Mouse (Mus musculus): Measurements from ENCODE around the gene Tmprss7. TPM values are rescaled to one million over a fixed set of nuclear protein-coding genes. Genes with fewer than 3 reads are reported as not detected.

Gene Tmprss7
- polyA plus RNA-seq, 1 experiment from 2014 or later = not detected

DNA sequence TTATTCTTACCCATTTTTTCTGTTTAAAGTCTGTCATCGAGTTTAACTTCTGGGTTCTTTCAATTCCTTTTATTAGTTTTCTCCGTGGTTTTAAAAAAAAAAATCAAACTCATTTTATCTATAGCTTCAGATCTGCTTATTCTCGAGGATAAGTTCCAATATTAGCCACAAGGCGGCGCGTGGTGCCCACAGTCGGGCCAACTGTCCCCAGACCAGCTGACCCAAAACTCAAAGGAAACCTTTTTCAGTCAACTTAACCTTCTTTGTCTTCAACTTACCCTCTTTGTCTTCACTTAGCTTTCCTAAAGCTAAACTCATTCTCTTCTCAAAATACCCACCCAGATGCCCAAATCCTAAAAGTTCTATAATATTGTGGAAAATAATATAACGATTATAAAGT is 8.6 kb downstream of the Tmprss7 start:
- no peak overlapping the region for H3K4me3 ChIP-seq
- H3K27ac ChIP-seq (ENCODE audit: poor library complexity, severe bottlenecking) = no peak overlapping the region

GRCm38 (mm10) chr16:45676462-45676861 is 17.0 kb downstream of the Tmprss7 start:
- no peak overlapping the region for H3K9ac ChIP-seq
- H3K4me2 ChIP-seq = no peak overlapping the region
- no peak overlapping the region for H3K27ac ChIP-seq (ENCODE audit: poor library complexity, severe bottlenecking)
- no peaks in the 10 kb centered on the region for H3K36me3 ChIP-seq
- no peaks in the 10 kb centered on the region for H3K4me1 ChIP-seq (replicated peaks)
- no peak for ATAC-seq (ENCODE audit: insufficient number of reproducible peaks, low FRiP score)
- WGBS = 33% methylated on average over 1 of the region's 1 CpGs
- no peaks in the 10 kb centered on the region for H3K27me3 ChIP-seq (replicated peaks)
- H3K4me3 ChIP-seq = no peak overlapping the region
- H3K9me3 ChIP-seq (replicated peaks) = no peaks in the 10 kb centered on the region

More for the DNA sequence above, 8.6 kb downstream of the Tmprss7 start:
- Histone ChIP-seq H3K4me1 (replicated peaks) (no peaks in the 10 kb centered on the region), H3K9me3 (replicated peaks) (no peaks in the 10 kb centered on the region), H3K4me2 (no peak overlapping the region), H3K27me3 (replicated peaks) (no peaks in the 10 kb centered on the region), H3K36me3 (no peaks in the 10 kb centered on the region), H3K9ac (no peak overlapping the region)
- ATAC-seq (ENCODE audit: insufficient number of reproducible peaks, low FRiP score) = no peak
- WGBS = 14% methylated on average over 8 of the region's 8 CpGs

GRCm38 (mm10) chr16:45670005-45670404 is 23.5 kb downstream of the Tmprss7 start:
- H3K4me3 ChIP-seq = no peak overlapping the region
- ATAC-seq (ENCODE audit: insufficient number of reproducible peaks, low FRiP score) = no peak
- no peaks in the 10 kb centered on the region for H3K36me3 ChIP-seq
- no peaks in the 10 kb centered on the region for H3K27me3 ChIP-seq (replicated peaks)
- H3K4me2 ChIP-seq = no peak overlapping the region
- H3K9me3 ChIP-seq (replicated peaks) = no peaks in the 10 kb centered on the region
- no peak overlapping the region for H3K9ac ChIP-seq
- H3K4me1 ChIP-seq (replicated peaks) = no peaks in the 10 kb centered on the region
- no peak overlapping the region for H3K27ac ChIP-seq (ENCODE audit: poor library complexity, severe bottlenecking)
- 74% methylated on average over 4 of the region's 4 CpGs for WGBS

- Histone ChIP-seq H3K4me1 (replicated peaks) (no peaks in the 10 kb centered on the region), H3K9ac (no peak overlapping the region), H3K4me3 (no peak overlapping the region), H3K4me2 (no peak overlapping the region), H3K9me3 (replicated peaks) (no peaks in the 10 kb centered on the region), H3K36me3 (no peaks in the 10 kb centered on the region), H3K27ac (ENCODE audit: poor library complexity, severe bottlenecking) (no peak overlapping the region), H3K27me3 (replicated peaks) (no peaks in the 10 kb centered on the region)
- WGBS = 45% methylated on average over 3 of the region's 3 CpGs
- ATAC-seq (ENCODE audit: insufficient number of reproducible peaks, low FRiP score) = no peak
Measured at GRCm38 (mm10) chr16:45668178-45668577, 25.3 kb downstream of the Tmprss7 start.

- ATAC-seq (ENCODE audit: insufficient number of reproducible peaks, low FRiP score) = no peak
Measured at GRCm38 (mm10) chr16:45666136-45666535, 27.3 kb downstream of the Tmprss7 start.

DNA sequence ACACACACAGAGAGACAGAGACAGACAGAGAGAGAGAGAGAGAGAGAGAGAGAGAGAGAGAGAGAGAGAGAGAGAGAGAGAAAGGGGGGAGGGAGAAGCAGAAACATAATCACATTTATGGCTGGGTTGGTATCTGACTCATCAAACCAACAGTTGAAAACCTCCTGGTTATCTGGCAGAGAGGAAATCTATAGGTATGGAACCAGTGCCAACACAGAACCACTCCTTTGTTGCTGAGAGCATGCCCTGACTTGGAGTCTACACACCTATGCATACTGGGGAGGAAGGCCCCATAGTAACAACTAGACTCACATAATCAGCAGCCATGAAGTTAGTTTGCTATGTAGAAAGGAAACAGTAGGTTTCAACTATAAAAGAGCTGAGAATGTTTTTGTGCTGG is 31.1 kb downstream of the Tmprss7 start:
- H3K9ac ChIP-seq = no peak overlapping the region
- no peak overlapping the region for H3K4me3 ChIP-seq
- no peaks in the 10 kb centered on the region for H3K9me3 ChIP-seq (replicated peaks)
- no peaks in the 10 kb centered on the region for H3K4me1 ChIP-seq (replicated peaks)
- H3K27ac ChIP-seq (ENCODE audit: poor library complexity, severe bottlenecking) = no peak overlapping the region
- ATAC-seq (ENCODE audit: insufficient number of reproducible peaks, low FRiP score) = no peak
- no peak overlapping the region for H3K4me2 ChIP-seq
- no peaks in the 10 kb centered on the region for H3K36me3 ChIP-seq
- H3K27me3 ChIP-seq (replicated peaks) = no peaks in the 10 kb centered on the region

More at GRCm38 (mm10) chr16:45666136-45666535, 27.3 kb downstream of the Tmprss7 start:
- Histone ChIP-seq H3K9ac (no peak overlapping the region), H3K4me1 (replicated peaks) (no peaks in the 10 kb centered on the region), H3K27me3 (replicated peaks) (no peaks in the 10 kb centered on the region), H3K4me3 (no peak overlapping the region), H3K9me3 (replicated peaks) (no peaks in the 10 kb centered on the region), H3K4me2 (no peak overlapping the region), H3K27ac (ENCODE audit: poor library complexity, severe bottlenecking) (no peak overlapping the region), H3K36me3 (no peaks in the 10 kb centered on the region)
- 51% methylated on average over 2 of the region's 2 CpGs for WGBS

GRCm38 (mm10) chr16:45659596-45659995 is 33.9 kb downstream of the Tmprss7 start:
- H3K36me3 ChIP-seq = no peaks in the 10 kb centered on the region
- no peak overlapping the region for H3K4me3 ChIP-seq
- no peak overlapping the region for H3K27ac ChIP-seq (ENCODE audit: poor library complexity, severe bottlenecking)
- ATAC-seq (ENCODE audit: insufficient number of reproducible peaks, low FRiP score) = no peak
- no peaks in the 10 kb centered on the region for H3K4me1 ChIP-seq (replicated peaks)
- H3K9ac ChIP-seq = no peak overlapping the region
- 73% methylated on average over 4 of the region's 4 CpGs for WGBS
- no peak overlapping the region for H3K4me2 ChIP-seq
- H3K27me3 ChIP-seq (replicated peaks) = no peaks in the 10 kb centered on the region
- no peaks in the 10 kb centered on the region for H3K9me3 ChIP-seq (replicated peaks)

DNA sequence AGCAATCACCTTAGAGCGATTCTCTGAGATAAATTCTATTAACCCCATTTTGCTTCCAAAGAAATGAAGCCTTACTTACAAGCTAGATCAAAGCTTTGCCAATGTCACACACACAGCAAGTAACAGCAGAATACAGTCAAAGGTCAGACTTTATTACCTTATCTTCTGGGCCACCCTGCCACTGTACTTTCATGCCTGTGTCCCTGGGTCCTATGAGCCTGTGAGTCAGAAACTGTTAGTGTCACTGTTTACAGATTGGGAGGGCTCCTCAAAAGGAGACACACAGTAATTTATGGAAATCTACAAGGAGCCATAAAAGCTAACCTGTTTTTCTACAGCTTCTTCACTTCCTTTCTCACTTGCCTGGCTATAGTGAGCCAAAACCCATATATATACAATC is 35.2 kb downstream of the Tmprss7 start:
- Histone ChIP-seq H3K4me3 (no peak overlapping the region), H3K9ac (no peak overlapping the region), H3K27ac (ENCODE audit: poor library complexity, severe bottlenecking) (no peak overlapping the region), H3K9me3 (replicated peaks) (no peaks in the 10 kb centered on the region), H3K4me1 (replicated peaks) (peaks cover 10% of the 10 kb centered on the region), H3K36me3 (no peaks in the 10 kb centered on the region), H3K27me3 (replicated peaks) (0 out of 2 replicates have a peak, but pooled peaks cover 4% of the 10 kb centered on the region), H3K4me2 (no peak overlapping the region)
- no peak for ATAC-seq (ENCODE audit: insufficient number of reproducible peaks, low FRiP score)
- 83% methylated on average over 1 of the region's 1 CpGs for WGBS

GRCm38 (mm10) chr16:45657574-45658159 is 35.8 kb downstream of the Tmprss7 start:
- H3K36me3 ChIP-seq = no peaks in the 10 kb centered on the region
- no peak overlapping the region for H3K4me2 ChIP-seq
- 0 out of 2 replicates have a peak, but pooled peaks cover 4% of the 10 kb centered on the region for H3K27me3 ChIP-seq (replicated peaks)
- no peak for ATAC-seq (ENCODE audit: insufficient number of reproducible peaks, low FRiP score)
- H3K27ac ChIP-seq (ENCODE audit: poor library complexity, severe bottlenecking) = no peak overlapping the region
- H3K9ac ChIP-seq = no peak overlapping the region
- 85% methylated on average over 12 of the region's 12 CpGs for WGBS
- H3K4me3 ChIP-seq = no peak overlapping the region
- no peaks in the 10 kb centered on the region for H3K9me3 ChIP-seq (replicated peaks)
- H3K4me1 ChIP-seq (replicated peaks) = peaks cover 16% of the 10 kb centered on the region

DNA sequence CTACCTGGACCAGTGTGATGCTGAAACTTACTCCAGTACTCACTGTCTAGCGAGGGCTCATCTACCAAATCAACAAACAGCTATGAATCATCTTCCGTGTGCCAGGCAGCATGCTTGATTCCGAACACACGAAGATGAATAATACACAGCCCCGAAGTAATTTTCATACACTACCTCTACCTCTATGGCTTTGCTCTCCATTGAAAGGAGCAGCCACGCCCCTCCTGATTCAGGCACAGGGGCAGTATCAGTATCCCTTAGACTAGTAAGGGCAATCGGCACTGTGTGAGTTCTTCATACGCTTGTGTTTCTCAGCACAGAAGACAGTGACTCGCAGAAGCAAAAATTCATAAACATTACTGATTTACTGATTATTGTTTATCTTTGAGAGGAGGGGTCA is 39.0 kb downstream of the Tmprss7 start:
- Histone ChIP-seq H3K4me1 (replicated peaks) (peaks cover 16% of the 10 kb centered on the region), H3K27me3 (replicated peaks) (0 out of 2 replicates have a peak, but pooled peaks cover 4% of the 10 kb centered on the region), H3K4me2 (peak overlapping the region; percentile 95), H3K4me3 (peak overlapping the region; percentile 47; the same call in 1 of the 2 replicates), H3K9ac (no peak overlapping the region; the same call in 1 of the 2 replicates), H3K27ac (ENCODE audit: poor library complexity, severe bottlenecking) (no peak overlapping the region), H3K9me3 (replicated peaks) (no peaks in the 10 kb centered on the region), H3K36me3 (no peaks in the 10 kb centered on the region)
- no peak for ATAC-seq (ENCODE audit: insufficient number of reproducible peaks, low FRiP score)
- WGBS = 68% methylated on average over 9 of the region's 9 CpGs

GRCm38 (mm10) chr16:45653934-45654332 is 39.5 kb downstream of the Tmprss7 start, which contains the start of gene BC016579:
TSS of gene BC016579 (minus strand) at chr16:45654068.
- no peaks in the 10 kb centered on the region for H3K9me3 ChIP-seq (replicated peaks)
- no peak within 1 kb of the TSS for H3K27ac ChIP-seq (ENCODE audit: poor library complexity, severe bottlenecking)
- peak within 1 kb of the TSS; percentile 95 for H3K4me2 ChIP-seq
- H3K36me3 ChIP-seq = no peaks in the 10 kb centered on the region
- 0 out of 2 replicates have a peak, but pooled peaks cover 4% of the 10 kb centered on the region for H3K27me3 ChIP-seq (replicated peaks)
- H3K4me1 ChIP-seq (replicated peaks) = peaks cover 16% of the 10 kb centered on the region
- peak; percentile 33; the same call in 1 of the 2 replicates for ATAC-seq (ENCODE audit: insufficient number of reproducible peaks, low FRiP score)
- 5% methylated on average over 20 of the region's 20 CpGs for WGBS
- peak within 1 kb of the TSS; percentile 61; the same call in 1 of the 2 replicates for H3K9ac ChIP-seq
- peak within 1 kb of the TSS; percentile 47 for H3K4me3 ChIP-seq

All from heart, embryonic 12.5 days (tissue).